Mouse (Mus musculus): ENCODE data around the gene Ift22. TPM values are rescaled to one million over a fixed set of nuclear protein-coding genes. Genes with fewer than 3 reads are reported as not detected.

Gene Ift22
- polyA plus RNA-seq, 1 experiment from 2014 or later: 80.7 TPM

- ATAC-seq (ENCODE audit: insufficient number of reproducible peaks, low FRiP score, low TSS enrichment, low read depth) (no peak), DNase-seq (ENCODE audit: low spot score) (peak; percentile 38)
- 52% methylated on average over 19 of the region's 19 CpGs for WGBS
- H3K9ac ChIP-seq (ENCODE audit: low read length): no peak overlapping the region
- H3K4me2 ChIP-seq (ENCODE audit: low read depth, severe bottlenecking): peak overlapping the region; percentile 15; the same call in 1 of the 2 replicates
- no peaks in the 10 kb centered on the region for H3K36me3 ChIP-seq (ENCODE audit: control insufficient read depth, insufficient read depth, low read length)
- H3K27ac ChIP-seq (replicated peaks; ENCODE audit: low read depth, low read length): peak overlapping the region; percentile 56; the same call in 1 of the 2 replicates
- H3K4me1 ChIP-seq (ENCODE audit: control insufficient read depth, insufficient read depth, low read length): peaks cover 12% of the 10 kb centered on the region
- H3K27me3 ChIP-seq (ENCODE audit: control insufficient read depth, insufficient read depth, low read length): no peaks in the 10 kb centered on the region
- H3K4me3 ChIP-seq (ENCODE audit: low read depth, low read length): no peak overlapping the region
- no peaks in the 10 kb centered on the region for H3K9me3 ChIP-seq (ENCODE audit: control insufficient read depth, low read length)
Measured at GRCm38 (mm10) chr5:136888539-136889355, 19.2 kb upstream of the Ift22 start.

GRCm38 (mm10) chr5:136894840-136895528 is 13.0 kb upstream of the Ift22 start:
- H3K27ac ChIP-seq (replicated peaks; ENCODE audit: low read depth, low read length): 0 out of 2 replicates have a peak overlapping the region, but pooled peaks have one; percentile 12
- H3K4me1 ChIP-seq (ENCODE audit: control insufficient read depth, insufficient read depth, low read length): peaks cover 6% of the 10 kb centered on the region
- no peaks in the 10 kb centered on the region for H3K27me3 ChIP-seq (ENCODE audit: control insufficient read depth, insufficient read depth, low read length)
- ATAC-seq (ENCODE audit: insufficient number of reproducible peaks, low FRiP score, low TSS enrichment, low read depth): no peak
- no peaks in the 10 kb centered on the region for H3K9me3 ChIP-seq (ENCODE audit: control insufficient read depth, low read length)
- no peaks in the 10 kb centered on the region for H3K36me3 ChIP-seq (ENCODE audit: control insufficient read depth, insufficient read depth, low read length)
- 28% methylated on average over 25 of the region's 25 CpGs for WGBS
- peak overlapping the region; percentile 9; the same call in 1 of the 2 replicates for H3K9ac ChIP-seq (ENCODE audit: low read length)
- DNase-seq (ENCODE audit: low spot score): peak; percentile 42
- H3K4me2 ChIP-seq (ENCODE audit: low read depth, severe bottlenecking): peak overlapping the region; percentile 30; the same call in 1 of the 2 replicates
- H3K4me3 ChIP-seq (ENCODE audit: low read depth, low read length): no peak overlapping the region

GRCm38 (mm10) chr5:136895529-136895963 is 12.4 kb upstream of the Ift22 start:
- no peaks in the 10 kb centered on the region for H3K36me3 ChIP-seq (ENCODE audit: control insufficient read depth, insufficient read depth, low read length)
- H3K4me2 ChIP-seq (ENCODE audit: low read depth, severe bottlenecking): 0 out of 2 replicates have a peak overlapping the region, but pooled peaks have one; percentile 30
- H3K9me3 ChIP-seq (ENCODE audit: control insufficient read depth, low read length): no peaks in the 10 kb centered on the region
- no peak for DNase-seq (ENCODE audit: low spot score)
- H3K27me3 ChIP-seq (ENCODE audit: control insufficient read depth, insufficient read depth, low read length): no peaks in the 10 kb centered on the region
- no peak overlapping the region for H3K27ac ChIP-seq (replicated peaks; ENCODE audit: low read depth, low read length)
- 57% methylated on average over 10 of the region's 10 CpGs for WGBS
- ATAC-seq (ENCODE audit: insufficient number of reproducible peaks, low FRiP score, low TSS enrichment, low read depth): no peak
- H3K9ac ChIP-seq (ENCODE audit: low read length): no peak overlapping the region
- no peak overlapping the region for H3K4me3 ChIP-seq (ENCODE audit: low read depth, low read length)
- H3K4me1 ChIP-seq (ENCODE audit: control insufficient read depth, insufficient read depth, low read length): peaks cover 6% of the 10 kb centered on the region

DNA sequence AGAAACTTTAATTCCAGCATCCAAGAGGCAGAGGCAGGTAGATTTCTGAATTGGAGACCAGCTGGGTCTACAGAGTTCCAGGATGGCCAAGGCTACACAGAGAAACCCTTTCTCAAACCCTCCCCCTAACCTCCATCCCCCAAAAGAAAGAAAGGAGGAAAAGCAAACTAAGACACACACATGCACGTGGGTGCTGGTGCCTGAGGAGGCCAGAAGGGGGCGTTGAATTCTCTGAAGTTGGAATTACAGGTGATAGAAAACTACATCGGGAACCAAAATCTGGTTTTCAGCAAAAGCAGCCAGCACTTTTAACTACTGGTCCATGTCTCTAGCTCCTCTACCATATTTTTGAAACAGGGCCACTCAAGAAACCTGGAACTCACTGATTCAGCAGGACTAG is 3.3 kb upstream of the Ift22 start:
- ATAC-seq (ENCODE audit: insufficient number of reproducible peaks, low FRiP score, low TSS enrichment, low read depth) (no peak), DNase-seq (ENCODE audit: low spot score) (no peak)
- H3K4me1 ChIP-seq (ENCODE audit: control insufficient read depth, insufficient read depth, low read length): no peaks in the 10 kb centered on the region
- no peak overlapping the region for H3K4me3 ChIP-seq (ENCODE audit: low read depth, low read length)
- WGBS: 60% methylated on average over 3 of the region's 3 CpGs
- no peak overlapping the region for H3K4me2 ChIP-seq (ENCODE audit: low read depth, severe bottlenecking)
- no peak overlapping the region for H3K27ac ChIP-seq (replicated peaks; ENCODE audit: low read depth, low read length)
- H3K9me3 ChIP-seq (ENCODE audit: control insufficient read depth, low read length): no peaks in the 10 kb centered on the region
- no peak overlapping the region for H3K9ac ChIP-seq (ENCODE audit: low read length)
- H3K27me3 ChIP-seq (ENCODE audit: control insufficient read depth, insufficient read depth, low read length): no peaks in the 10 kb centered on the region
- H3K36me3 ChIP-seq (ENCODE audit: control insufficient read depth, insufficient read depth, low read length): no peaks in the 10 kb centered on the region

DNA sequence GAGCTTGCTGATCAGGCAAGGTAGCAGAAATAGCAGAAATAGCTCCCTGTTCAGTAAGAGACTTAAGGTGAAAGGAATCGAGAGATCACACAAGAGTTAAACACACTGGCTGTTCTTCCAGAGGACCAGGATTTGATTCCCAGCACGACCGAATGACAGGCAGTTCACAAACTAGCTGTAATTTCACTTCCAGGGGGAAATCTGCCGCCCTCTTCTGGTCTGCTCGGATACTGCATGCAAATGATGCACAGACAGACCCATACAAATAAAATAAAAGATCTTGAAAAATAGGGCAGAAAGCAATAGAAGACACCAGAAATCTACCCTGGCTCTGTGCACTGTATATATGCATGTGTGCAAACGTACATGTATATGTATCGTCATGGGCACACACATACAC is 2.3 kb upstream of the Ift22 start:
- Histone ChIP-seq H3K9ac (ENCODE audit: low read length) (no peak overlapping the region), H3K36me3 (ENCODE audit: control insufficient read depth, insufficient read depth, low read length) (no peaks in the 10 kb centered on the region), H3K4me1 (ENCODE audit: control insufficient read depth, insufficient read depth, low read length) (no peaks in the 10 kb centered on the region), H3K27me3 (ENCODE audit: control insufficient read depth, insufficient read depth, low read length) (no peaks in the 10 kb centered on the region), H3K4me3 (ENCODE audit: low read depth, low read length) (no peak overlapping the region), H3K27ac (replicated peaks; ENCODE audit: low read depth, low read length) (no peak overlapping the region), H3K9me3 (ENCODE audit: control insufficient read depth, low read length) (no peaks in the 10 kb centered on the region), H3K4me2 (ENCODE audit: low read depth, severe bottlenecking) (no peak overlapping the region)
- DNase-seq (ENCODE audit: low spot score) (peak; percentile 53), ATAC-seq (ENCODE audit: insufficient number of reproducible peaks, low FRiP score, low TSS enrichment, low read depth) (no peak)
- WGBS: 52% methylated on average over 7 of the region's 7 CpGs

DNA sequence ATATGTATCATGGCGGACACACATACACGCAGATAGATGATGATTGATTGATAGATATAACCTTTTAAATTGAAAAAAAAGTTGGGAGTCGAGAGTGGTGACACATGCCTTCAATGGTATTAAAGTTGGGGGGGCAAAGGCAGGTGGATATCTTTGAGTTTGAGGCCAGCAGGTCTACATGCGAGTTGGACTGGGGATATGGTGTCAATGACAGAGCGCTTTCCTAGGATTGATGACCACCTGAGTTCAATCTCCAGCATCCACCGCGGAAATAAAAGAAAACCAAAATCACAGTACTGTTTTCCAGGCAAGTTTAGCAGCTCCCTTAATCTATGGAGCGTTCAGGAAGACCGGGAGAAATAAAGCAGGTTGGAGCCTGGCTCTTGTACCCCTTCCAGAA is 363 bp upstream of the Ift22 start:
- Histone ChIP-seq H3K27ac (replicated peaks; ENCODE audit: low read depth, low read length) (no peak overlapping the region), H3K4me3 (ENCODE audit: low read depth, low read length) (peak overlapping the region; percentile 49), H3K36me3 (ENCODE audit: control insufficient read depth, insufficient read depth, low read length) (no peaks in the 10 kb centered on the region), H3K9ac (ENCODE audit: low read length) (no peak overlapping the region), H3K4me1 (ENCODE audit: control insufficient read depth, insufficient read depth, low read length) (no peaks in the 10 kb centered on the region), H3K27me3 (ENCODE audit: control insufficient read depth, insufficient read depth, low read length) (no peaks in the 10 kb centered on the region), H3K4me2 (ENCODE audit: low read depth, severe bottlenecking) (peak overlapping the region; percentile 39), H3K9me3 (ENCODE audit: control insufficient read depth, low read length) (no peaks in the 10 kb centered on the region)
- WGBS: 43% methylated on average over 9 of the region's 9 CpGs
- 0 out of 2 replicates have a peak, but pooled peaks have one; percentile 6 for ATAC-seq (ENCODE audit: insufficient number of reproducible peaks, low FRiP score, low TSS enrichment, low read depth)
- no peak for DNase-seq (ENCODE audit: low spot score)

DNA sequence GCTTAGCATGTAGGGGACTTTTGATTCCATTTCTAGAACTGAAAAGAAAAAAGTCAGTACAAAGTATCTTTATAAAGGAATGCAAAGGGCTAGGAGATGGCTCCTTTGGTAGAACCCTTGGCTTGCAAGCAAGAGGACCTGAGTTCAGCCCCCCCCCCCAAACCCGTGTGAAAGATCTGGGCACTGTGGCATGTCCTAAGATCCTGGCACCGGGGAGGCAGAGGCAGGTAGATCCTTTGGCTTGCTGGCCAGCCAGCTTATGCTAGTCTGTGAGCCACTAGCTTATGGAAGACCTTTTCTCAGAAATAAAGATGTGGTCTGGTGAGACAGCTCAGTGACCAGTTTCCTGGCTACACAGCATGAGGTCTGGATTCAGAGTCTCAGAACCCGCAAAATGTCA is 6.2 kb downstream of the Ift22 start:
- Histone ChIP-seq H3K4me2 (ENCODE audit: low read depth, severe bottlenecking) (no peak overlapping the region), H3K9me3 (ENCODE audit: control insufficient read depth, low read length) (no peaks in the 10 kb centered on the region), H3K27ac (replicated peaks; ENCODE audit: low read depth, low read length) (no peak overlapping the region), H3K36me3 (ENCODE audit: control insufficient read depth, insufficient read depth, low read length) (no peaks in the 10 kb centered on the region), H3K4me3 (ENCODE audit: low read depth, low read length) (no peak overlapping the region), H3K27me3 (ENCODE audit: control insufficient read depth, insufficient read depth, low read length) (no peaks in the 10 kb centered on the region), H3K9ac (ENCODE audit: low read length) (no peak overlapping the region), H3K4me1 (ENCODE audit: control insufficient read depth, insufficient read depth, low read length) (no peaks in the 10 kb centered on the region)
- no peak for DNase-seq (ENCODE audit: low spot score)
- ATAC-seq (ENCODE audit: insufficient number of reproducible peaks, low FRiP score, low TSS enrichment, low read depth): no peak
- 83% methylated on average over 3 of the region's 3 CpGs for WGBS

DNA sequence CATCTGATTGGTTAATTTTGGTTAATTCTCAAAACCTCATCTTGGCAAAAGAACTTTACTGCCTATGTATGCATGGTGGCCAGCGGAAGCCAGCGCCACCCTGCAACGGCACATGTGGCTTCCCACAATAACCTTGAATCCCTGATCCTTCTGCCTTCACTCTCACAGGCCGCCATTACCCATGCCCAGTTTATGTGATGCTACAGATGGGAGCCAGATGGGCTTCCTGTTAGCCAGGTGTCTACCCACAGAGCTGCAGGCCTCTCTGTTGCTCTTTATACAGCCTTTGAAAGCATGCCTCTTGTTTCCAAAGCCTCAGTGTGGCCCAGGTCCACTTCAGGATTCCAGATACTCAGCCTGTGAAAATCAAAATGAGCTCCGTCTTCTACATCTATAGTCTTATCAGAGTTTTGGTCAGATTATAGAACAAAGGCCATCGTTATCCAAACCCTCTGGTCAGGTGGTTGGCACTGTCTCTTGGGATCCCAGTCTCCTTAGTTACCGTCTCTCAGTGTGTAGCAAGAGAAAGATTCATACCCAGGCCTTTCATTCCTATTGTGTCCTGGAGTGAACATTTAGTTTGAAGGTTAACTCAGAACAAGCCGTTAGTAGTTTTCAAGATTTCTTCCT is 9.8 kb downstream of the Ift22 start:
- 95% methylated on average over 8 of the region's 8 CpGs for WGBS
- H3K27ac ChIP-seq (replicated peaks; ENCODE audit: low read depth, low read length): no peak overlapping the region
- H3K9ac ChIP-seq (ENCODE audit: low read length): no peak overlapping the region
- H3K4me1 ChIP-seq (ENCODE audit: control insufficient read depth, insufficient read depth, low read length): 0 out of 2 replicates have a peak, but pooled peaks cover 5% of the 10 kb centered on the region
- no peak overlapping the region for H3K4me2 ChIP-seq (ENCODE audit: low read depth, severe bottlenecking)
- ATAC-seq (ENCODE audit: insufficient number of reproducible peaks, low FRiP score, low TSS enrichment, low read depth) (no peak), DNase-seq (ENCODE audit: low spot score) (no peak)
- H3K27me3 ChIP-seq (ENCODE audit: control insufficient read depth, insufficient read depth, low read length): no peaks in the 10 kb centered on the region
- H3K4me3 ChIP-seq (ENCODE audit: low read depth, low read length): no peak overlapping the region
- H3K36me3 ChIP-seq (ENCODE audit: control insufficient read depth, insufficient read depth, low read length): no peaks in the 10 kb centered on the region
- H3K9me3 ChIP-seq (ENCODE audit: control insufficient read depth, low read length): no peaks in the 10 kb centered on the region

Measured in limb, embryonic 11.5 days (tissue).